Mouse (Mus musculus) thymus, adult 2 months (tissue): ENCODE results near the gene Ikbip.

Experiments
- CTCF ChIP-seq: fragments of 200-500 bp; IDR thresholded peaks from 2 replicates; pipeline ENCODE4 v1.5.1; 2012; ENCODE audit warnings: mild to moderate bottlenecking, control low read depth, low read length, moderate library complexity, borderline replicate concordance; ENCODE audit not compliant: control insufficient read depth, poor library complexity, insufficient read depth; ENCODE audit errors: extremely low read depth
- POLR2A ChIP-seq: fragments of 200-500 bp; IDR thresholded peaks from 2 replicates; pipeline ENCODE4 v1.6.1; 2012; ENCODE audit warnings: mild to moderate bottlenecking, low read length, control low read depth, moderate library complexity; ENCODE audit not compliant: control insufficient read depth, poor library complexity, insufficient read depth; ENCODE audit errors: extremely low read depth

GRCm38 (mm10) chr10:91033942-91034341, 48.8 kb upstream of the Ikbip start:
- TF ChIP-seq CTCF (peak; percentile 78; the same call in 1 of the 2 replicates), POLR2A (no peak)
